Mouse (Mus musculus): ENCODE measurements around the gene Gcgr. TPM values are rescaled to one million over a fixed set of nuclear protein-coding genes. Genes with fewer than 3 reads are reported as not detected.

Gene Gcgr
- polyA plus RNA-seq, 1 experiment: not detected

- Histone ChIP-seq H3K27ac (ENCODE audit: insufficient read depth, low read depth, low read length) (no peak overlapping the region), H3K4me1 (ENCODE audit: control insufficient read depth, insufficient read depth, low read length) (peaks cover 6% of the 10 kb centered on the region), H3K4me3 (ENCODE audit: insufficient read depth, low read depth, low read length) (no peak overlapping the region)
- TF ChIP-seq POLR2A (IDR thresholded peaks at IDR 0.05; ENCODE audit: insufficient read depth, low read depth, low read length) (no peak), CTCF (IDR thresholded peaks at IDR 0.05; ENCODE audit: insufficient read depth, low read depth, low read length) (no peak)
- WGBS: 85% methylated on average over 8 of the region's 8 CpGs
Observed at GRCm38 (mm10) chr11:120522581-120522980, 7.9 kb upstream of the Gcgr start.

- no peak for TF ChIP-seq POLR2A (IDR thresholded peaks at IDR 0.05; ENCODE audit: insufficient read depth, low read depth, low read length)
- no peak for TF ChIP-seq CTCF (IDR thresholded peaks at IDR 0.05; ENCODE audit: insufficient read depth, low read depth, low read length)
- Histone ChIP-seq H3K27ac (ENCODE audit: insufficient read depth, low read depth, low read length) (no peak overlapping the region), H3K4me3 (ENCODE audit: insufficient read depth, low read depth, low read length) (no peak overlapping the region), H3K4me1 (ENCODE audit: control insufficient read depth, insufficient read depth, low read length) (peaks cover 5% of the 10 kb centered on the region)
- 82% methylated on average over 2 of the region's 2 CpGs for WGBS
Observed at GRCm38 (mm10) chr11:120525959-120526358, 4.5 kb upstream of the Gcgr start.

GRCm38 (mm10) chr11:120527690-120528354, 2.7 kb upstream of the Gcgr start:
- 77% methylated on average over 9 of the region's 9 CpGs for WGBS
- TF ChIP-seq POLR2A (IDR thresholded peaks at IDR 0.05; ENCODE audit: insufficient read depth, low read depth, low read length) (no peak), CTCF (IDR thresholded peaks at IDR 0.05; ENCODE audit: insufficient read depth, low read depth, low read length) (no peak)

GRCm38 (mm10) chr11:120528903-120529302, 1.6 kb upstream of the Gcgr start:
- 54% methylated on average over 4 of the region's 4 CpGs for WGBS
- TF ChIP-seq CTCF (IDR thresholded peaks at IDR 0.05; ENCODE audit: insufficient read depth, low read depth, low read length) (no peak), POLR2A (IDR thresholded peaks at IDR 0.05; ENCODE audit: insufficient read depth, low read depth, low read length) (no peak)
- Histone ChIP-seq H3K27ac (ENCODE audit: insufficient read depth, low read depth, low read length) (no peak overlapping the region), H3K4me3 (ENCODE audit: insufficient read depth, low read depth, low read length) (no peak overlapping the region), H3K4me1 (ENCODE audit: control insufficient read depth, insufficient read depth, low read length) (peaks cover 9% of the 10 kb centered on the region)

More at GRCm38 (mm10) chr11:120527690-120528354, 2.7 kb upstream of the Gcgr start:
- H3K4me1 ChIP-seq (ENCODE audit: control insufficient read depth, insufficient read depth, low read length): peaks cover 9% of the 10 kb centered on the region
- no peak overlapping the region for H3K4me3 ChIP-seq (ENCODE audit: insufficient read depth, low read depth, low read length)
- no peak overlapping the region for H3K27ac ChIP-seq (ENCODE audit: insufficient read depth, low read depth, low read length)

- peaks cover 9% of the 10 kb centered on the region for H3K4me1 ChIP-seq (ENCODE audit: control insufficient read depth, insufficient read depth, low read length)
- TF ChIP-seq CTCF (IDR thresholded peaks at IDR 0.05; ENCODE audit: insufficient read depth, low read depth, low read length) (no peak), POLR2A (IDR thresholded peaks at IDR 0.05; ENCODE audit: insufficient read depth, low read depth, low read length) (no peak)
- H3K27ac ChIP-seq (ENCODE audit: insufficient read depth, low read depth, low read length): no peak overlapping the region
- 22% methylated on average over 9 of the region's 9 CpGs for WGBS
- H3K4me3 ChIP-seq (ENCODE audit: insufficient read depth, low read depth, low read length): no peak overlapping the region
Observed at GRCm38 (mm10) chr11:120531646-120532045, 1.1 kb downstream of the Gcgr start.

- no peak overlapping the region for H3K27ac ChIP-seq (ENCODE audit: insufficient read depth, low read depth, low read length)
- peaks cover 17% of the 10 kb centered on the region for H3K4me1 ChIP-seq (ENCODE audit: control insufficient read depth, insufficient read depth, low read length)
- WGBS: 87% methylated on average over 8 of the region's 8 CpGs
- H3K4me3 ChIP-seq (ENCODE audit: insufficient read depth, low read depth, low read length): no peak overlapping the region
- TF ChIP-seq CTCF (IDR thresholded peaks at IDR 0.05; ENCODE audit: insufficient read depth, low read depth, low read length): no peak
- TF ChIP-seq POLR2A (IDR thresholded peaks at IDR 0.05; ENCODE audit: insufficient read depth, low read depth, low read length): no peak
Observed at GRCm38 (mm10) chr11:120534093-120534492, 3.6 kb downstream of the Gcgr start.

- H3K4me3 ChIP-seq (ENCODE audit: insufficient read depth, low read depth, low read length): no peak overlapping the region
- 76% methylated on average over 3 of the region's 3 CpGs for WGBS
- no peak for TF ChIP-seq POLR2A (IDR thresholded peaks at IDR 0.05; ENCODE audit: insufficient read depth, low read depth, low read length)
- no peak for TF ChIP-seq CTCF (IDR thresholded peaks at IDR 0.05; ENCODE audit: insufficient read depth, low read depth, low read length)
- peaks cover 25% of the 10 kb centered on the region for H3K4me1 ChIP-seq (ENCODE audit: control insufficient read depth, insufficient read depth, low read length)
- no peak overlapping the region for H3K27ac ChIP-seq (ENCODE audit: insufficient read depth, low read depth, low read length)
Observed at GRCm38 (mm10) chr11:120535145-120535544, 4.6 kb downstream of the Gcgr start.

GRCm38 (mm10) chr11:120535804-120536203, 5.3 kb downstream of the Gcgr start:
- no peak for TF ChIP-seq CTCF (IDR thresholded peaks at IDR 0.05; ENCODE audit: insufficient read depth, low read depth, low read length)
- TF ChIP-seq POLR2A (IDR thresholded peaks at IDR 0.05; ENCODE audit: insufficient read depth, low read depth, low read length): no peak
- H3K27ac ChIP-seq (ENCODE audit: insufficient read depth, low read depth, low read length): no peak overlapping the region
- H3K4me3 ChIP-seq (ENCODE audit: insufficient read depth, low read depth, low read length): no peak overlapping the region
- WGBS: 71% methylated on average over 3 of the region's 3 CpGs
- H3K4me1 ChIP-seq (ENCODE audit: control insufficient read depth, insufficient read depth, low read length): peaks cover 22% of the 10 kb centered on the region

GRCm38 (mm10) chr11:120538485-120538884, 8.0 kb downstream of the Gcgr start:
- WGBS: 26% methylated on average over 3 of the region's 3 CpGs
- H3K27ac ChIP-seq (ENCODE audit: insufficient read depth, low read depth, low read length): no peak overlapping the region
- H3K4me3 ChIP-seq (ENCODE audit: insufficient read depth, low read depth, low read length): no peak overlapping the region
- TF ChIP-seq POLR2A (IDR thresholded peaks at IDR 0.05; ENCODE audit: insufficient read depth, low read depth, low read length) (no peak), CTCF (IDR thresholded peaks at IDR 0.05; ENCODE audit: insufficient read depth, low read depth, low read length) (no peak)
- peaks cover 16% of the 10 kb centered on the region for H3K4me1 ChIP-seq (ENCODE audit: control insufficient read depth, insufficient read depth, low read length)

Data from olfactory bulb, adult 2 months (tissue).